9 mouse cellular contexts compared by ENCODE assay signal in genomic region chr11:35852731-35853130, GRCm38 (mm10). TPM values are rescaled to one million over a fixed set of nuclear protein-coding genes. Genes with fewer than 3 reads are reported as not detected.
DNase-seq lines count a peak whose midpoint lies in the region; ATAC-seq and TF ChIP-seq lines count a peak whose summit lies in the region.
"Had no signal": no experiment of that assay in that cellular context is flagged by ENCODE, and none has a peak within 500 bp of the region (broad histone marks: within the 10 kb centered on the region; RNA-seq: fewer than 3 reads in every experiment).

No protein-coding gene starts in this region.

- ATAC-seq in monocyte, adult 5-6 weeks (replicated peaks; ENCODE audit: insufficient number of reproducible peaks, low FRiP score, low TSS enrichment, poor library complexity, severe bottlenecking), result peak; percentile 64; the same call in 1 of the 2 replicates

- peak; percentile 54 to 81 for DNase-seq in adrenal gland, adult (ENCODE audit: inconsistent age in 2 of 2, low spot score in 1 of 2)
- DNase-seq in adrenal gland, adult 8-10 months, result no peak
- peak in 1 of 2 experiments; percentile 59 for DNase-seq in layer of hippocampus, adult 2 months (ENCODE audit: low spot score in 2 of 2)
- DNase-seq in layer of hippocampus, adult 8-10 months (ENCODE audit: low spot score in 2 of 2), result no peak
- peak; percentile 91 for DNase-seq in ES-CJ7 (ENCODE audit: low read depth, low spot score)
- DNase-seq in embryo, embryonic 11 days, result peak; percentile 66
- no peak for DNase-seq in frontal cortex, postnatal 36 days (ENCODE audit: low spot score in 2 of 2)

- H3K4me3 ChIP-seq in layer of hippocampus, adult 2 months, result no peak overlapping the region
- H3K4me3 ChIP-seq: heart, embryonic 13.5 days had no signal

- TF ChIP-seq CTCF in layer of hippocampus, adult 2 months (conservative IDR thresholded peaks at IDR 0.05), result peak; percentile 75

- no peak overlapping the region for H3K27ac ChIP-seq in layer of hippocampus, adult 2 months
- H3K27ac ChIP-seq: heart, embryonic 13.5 days had no signal

RNA-seq across cellular contexts. Expression of gene Rars, which starts 18.4 kb away (rescaled TPM):
- 10 to 100 TPM; 67.5 to 76.1 (median 74.2) TPM for total RNA-seq in adrenal gland, adult 8-10 months (2022)
- 10 to 100 TPM; 45.6 to 53.6 TPM for total RNA-seq in layer of hippocampus, adult 2 months (2021)
- 10 to 100 TPM; 44.6 to 56.6 (median 51.4) TPM for total RNA-seq in layer of hippocampus, adult 8-10 months (2022)
- 47.1 to 62.1 TPM (median 50.5 TPM) in 3 replicates for total RNA-seq in monocyte, adult 5-6 weeks (2017)

RNA-seq across cellular contexts. Expression of gene Fbll1, which starts 54.0 kb away (rescaled TPM):
- total RNA-seq in adrenal gland, adult 8-10 months (2022), result 1 to 10 TPM in 1 of 4 experiments, under 1 TPM in 3; 0.31 to 1.1 (median 0.94) TPM
- total RNA-seq in layer of hippocampus, adult 2 months (2021), result 10 to 100 TPM; 42.9 to 48.9 TPM
- 10 to 100 TPM; 37.1 to 42.2 (median 41.1) TPM for total RNA-seq in layer of hippocampus, adult 8-10 months (2022)
- not detected in 3 replicates for total RNA-seq in monocyte, adult 5-6 weeks (2017)

Comparison
In these comparisons a context has a peak if more than half of its experiments do, and no peak if none do; other contexts are left out.
1. DNase-seq: peak in adrenal gland, adult (2 of 2), ES-CJ7 (single experiment) and embryo, embryonic 11 days (single experiment); none in adrenal gland, adult 8-10 months (single experiment), layer of hippocampus, adult 8-10 months (0 of 2) and frontal cortex, postnatal 36 days (0 of 2).
2. RNA of gene Fbll1, which starts 54.0 kb away (total RNA-seq): 42.9 to 48.9 TPM in layer of hippocampus, adult 2 months and 37.1 to 42.2 TPM in layer of hippocampus, adult 8-10 months; 0.31 to 1.1 TPM in adrenal gland, adult 8-10 months and not detected in monocyte, adult 5-6 weeks; every median in the first group is over 10 times any median in the second.